Mouse (Mus musculus) hindbrain, embryonic 13.5 days (tissue): ENCODE measurements at regions not wholly inside any gene's neighbourhood (a gene's known extent, or its start where the extent isn't known, plus 50 kb on each side); places are given as distances from the start of the nearest gene placed in this dataset.

Experiments used
- ATAC-seq: fragments of 200-750 bp; cut with Nextera tagmentation; 2 replicates; pipeline ENCODE4 v1.8.0; 2017; ENCODE audit warnings: moderate TSS enrichment; ENCODE audit not compliant: low FRiP score
- H3K27ac ChIP-seq: fragments of 300-500 bp; sonication (generic); 2 replicates; pipeline ENCODE4 v1.5.1; 2015; ENCODE audit warnings: inconsistent platforms, mild to moderate bottlenecking, moderate library complexity
- H3K27me3 ChIP-seq: fragments of 300-500 bp; sonication (generic); 2 replicates; pipeline ENCODE4 v1.6.1; 2015; ENCODE audit warnings: mild to moderate bottlenecking, inconsistent platforms
- H3K36me3 ChIP-seq: fragments of 300-500 bp; sonication (generic); 2 replicates; pipeline ENCODE4 v1.6.1; 2015; ENCODE audit warnings: mild to moderate bottlenecking, inconsistent platforms
- H3K4me1 ChIP-seq: fragments of 300-500 bp; sonication (generic); replicated peaks from 2 replicates; pipeline ENCODE4 v1.6.1; 2015; ENCODE audit warnings: inconsistent platforms
- H3K4me2 ChIP-seq: fragments of 300-500 bp; sonication (generic); 2 replicates; pipeline ENCODE4 v1.6.1; 2015; ENCODE audit warnings: inconsistent platforms, mild to moderate bottlenecking, moderate library complexity
- H3K4me3 ChIP-seq: fragments of 300-500 bp; sonication (generic); 2 replicates; pipeline ENCODE4 v1.5.1; 2015; ENCODE audit warnings: mild to moderate bottlenecking, inconsistent platforms
- H3K9ac ChIP-seq: fragments of 300-500 bp; sonication (generic); 2 replicates; pipeline ENCODE4 v1.6.1; 2015; ENCODE audit warnings: mild to moderate bottlenecking, inconsistent platforms
- H3K9me3 ChIP-seq: fragments of 300-500 bp; sonication (generic); 2 replicates; pipeline ENCODE4 v1.6.1; 2016; ENCODE audit warnings: inconsistent platforms
- WGBS: fragments of 180-500 bp; shearing (Covaris S2); methylation state at CpG from one replicate; pipeline ENCODE4 v1.1.7; 2015; 5-methylcytosine and 5-hydroxymethylcytosine counted together

- peaks cover 6% of the 10 kb centered on the region for H3K4me1 ChIP-seq
- WGBS, result 58% methylated on average over 2 of the region's 2 CpGs
- no peaks in the 10 kb centered on the region for H3K36me3 ChIP-seq
- no peaks in the 10 kb centered on the region for H3K27me3 ChIP-seq
- no peak overlapping the region for H3K27ac ChIP-seq
- no peaks in the 10 kb centered on the region for H3K9me3 ChIP-seq
- no peak overlapping the region for H3K4me2 ChIP-seq
- H3K9ac ChIP-seq, result no peak overlapping the region
- no peak for ATAC-seq
- H3K4me3 ChIP-seq, result no peak overlapping the region
Measured at GRCm38 (mm10) chr7:89035138-89035996, 368.7 kb downstream of the Tmem135 start.

GRCm38 (mm10) chr7:89023230-89024030 lies 380.6 kb downstream of the Tmem135 start:
- no peak overlapping the region for H3K27ac ChIP-seq
- no peak overlapping the region for H3K4me3 ChIP-seq
- H3K36me3 ChIP-seq, result no peaks in the 10 kb centered on the region
- H3K9me3 ChIP-seq, result no peaks in the 10 kb centered on the region
- ATAC-seq, result no peak
- H3K4me2 ChIP-seq, result no peak overlapping the region
- no peak overlapping the region for H3K9ac ChIP-seq
- no peaks in the 10 kb centered on the region for H3K4me1 ChIP-seq
- H3K27me3 ChIP-seq, result no peaks in the 10 kb centered on the region
- 77% methylated on average over 3 of the region's 3 CpGs for WGBS

GRCm38 (mm10) chr7:88998815-88999392 lies 405.1 kb downstream of the Tmem135 start:
- Histone ChIP-seq H3K27ac (no peak overlapping the region), H3K4me3 (no peak overlapping the region), H3K9me3 (no peaks in the 10 kb centered on the region), H3K4me1 (no peaks in the 10 kb centered on the region), H3K27me3 (no peaks in the 10 kb centered on the region), H3K36me3 (no peaks in the 10 kb centered on the region), H3K9ac (no peak overlapping the region), H3K4me2 (no peak overlapping the region)
- ATAC-seq, result peak; percentile 86
- WGBS, result 74% methylated on average over 4 of the region's 4 CpGs

DNA sequence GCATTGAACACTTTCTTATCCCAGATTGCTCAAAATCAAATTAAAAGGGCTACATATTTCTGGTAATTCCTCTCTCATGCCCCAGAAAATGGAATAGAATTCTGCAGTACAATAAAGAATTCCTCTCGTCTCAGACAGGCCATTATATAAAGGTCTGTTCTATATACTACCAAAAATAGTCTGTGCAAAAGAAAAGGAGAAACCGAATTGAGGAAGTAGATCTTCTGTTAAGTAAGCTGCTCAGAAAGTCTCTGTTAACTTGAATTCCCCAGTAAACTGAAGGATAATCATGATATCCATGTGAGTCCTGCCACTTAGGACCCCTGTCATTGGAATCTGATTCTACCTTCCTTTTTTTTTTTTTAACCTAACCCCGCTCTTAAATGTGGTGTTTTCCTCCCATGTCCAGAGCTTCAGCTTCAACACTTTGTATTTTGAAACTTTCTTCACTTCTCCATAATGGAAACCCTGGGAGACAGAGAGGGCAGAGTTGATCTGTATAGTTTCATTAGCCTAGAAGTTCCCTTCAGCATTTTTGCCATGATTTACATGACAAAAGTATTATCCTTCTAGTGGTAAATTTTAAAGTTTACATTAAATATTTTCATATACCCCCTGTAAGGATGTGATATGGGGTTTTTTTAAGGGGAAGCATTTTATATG lies 406.1 kb downstream of the Tmem135 start:
- H3K4me2 ChIP-seq, result no peak overlapping the region
- H3K4me1 ChIP-seq, result no peaks in the 10 kb centered on the region
- WGBS, result 91% methylated on average over 3 of the region's 3 CpGs
- no peak for ATAC-seq
- no peaks in the 10 kb centered on the region for H3K27me3 ChIP-seq
- H3K9ac ChIP-seq, result no peak overlapping the region
- H3K9me3 ChIP-seq, result no peaks in the 10 kb centered on the region
- no peak overlapping the region for H3K4me3 ChIP-seq
- H3K36me3 ChIP-seq, result no peaks in the 10 kb centered on the region
- H3K27ac ChIP-seq, result no peak overlapping the region

DNA sequence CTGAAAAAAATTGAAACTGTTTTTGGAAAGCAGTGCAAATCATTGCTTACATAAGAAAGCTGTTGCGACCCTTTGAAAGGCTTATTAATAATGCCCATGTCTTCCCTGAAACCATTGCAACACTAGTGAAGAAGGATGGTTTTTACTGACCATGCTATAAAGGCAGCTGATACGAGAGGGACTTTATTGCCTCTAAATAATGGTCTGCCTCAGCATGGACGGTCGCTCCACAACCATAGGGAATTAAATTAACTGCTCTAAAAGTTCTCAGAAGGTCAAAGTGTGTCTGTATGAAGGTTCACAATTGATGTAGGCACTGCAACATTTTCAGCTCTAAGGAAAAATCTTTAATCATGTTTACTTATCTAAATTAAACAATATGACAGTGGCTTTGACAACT lies 429.6 kb downstream of the Tmem135 start:
- 68% methylated on average over 4 of the region's 4 CpGs for WGBS
- H3K4me2 ChIP-seq, result no peak overlapping the region
- H3K27me3 ChIP-seq, result no peaks in the 10 kb centered on the region
- H3K36me3 ChIP-seq, result no peaks in the 10 kb centered on the region
- 0 out of 2 replicates have a peak, but pooled peaks cover 3% of the 10 kb centered on the region for H3K4me1 ChIP-seq
- H3K27ac ChIP-seq, result no peak overlapping the region
- H3K9me3 ChIP-seq, result no peaks in the 10 kb centered on the region
- no peak for ATAC-seq
- no peak overlapping the region for H3K9ac ChIP-seq
- H3K4me3 ChIP-seq, result no peak overlapping the region

DNA sequence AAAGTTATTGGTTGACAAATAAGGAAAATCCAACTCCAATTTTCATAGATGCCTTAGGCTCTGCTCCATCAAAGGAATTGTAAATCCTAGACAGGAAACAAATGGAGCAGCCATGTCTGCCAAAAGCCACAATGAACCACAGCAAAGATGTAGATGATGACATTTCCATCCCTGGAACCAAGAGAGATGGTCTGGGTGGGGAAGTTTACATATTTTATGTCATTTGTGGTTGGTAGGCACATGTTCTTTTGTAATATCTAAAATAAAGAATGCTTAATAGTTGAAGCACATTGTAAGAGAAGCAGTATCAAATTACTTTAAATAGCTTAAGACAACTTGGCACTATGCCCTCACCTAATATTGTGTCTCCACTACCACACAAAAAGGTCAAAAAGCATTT lies 443.2 kb downstream of the Tmem135 start:
- no peak for ATAC-seq
- no peaks in the 10 kb centered on the region for H3K4me1 ChIP-seq
- no peaks in the 10 kb centered on the region for H3K9me3 ChIP-seq
- H3K4me2 ChIP-seq, result no peak overlapping the region
- no peak overlapping the region for H3K9ac ChIP-seq
- no peaks in the 10 kb centered on the region for H3K27me3 ChIP-seq
- H3K36me3 ChIP-seq, result no peaks in the 10 kb centered on the region
- no peak overlapping the region for H3K4me3 ChIP-seq
- no peak overlapping the region for H3K27ac ChIP-seq

DNA sequence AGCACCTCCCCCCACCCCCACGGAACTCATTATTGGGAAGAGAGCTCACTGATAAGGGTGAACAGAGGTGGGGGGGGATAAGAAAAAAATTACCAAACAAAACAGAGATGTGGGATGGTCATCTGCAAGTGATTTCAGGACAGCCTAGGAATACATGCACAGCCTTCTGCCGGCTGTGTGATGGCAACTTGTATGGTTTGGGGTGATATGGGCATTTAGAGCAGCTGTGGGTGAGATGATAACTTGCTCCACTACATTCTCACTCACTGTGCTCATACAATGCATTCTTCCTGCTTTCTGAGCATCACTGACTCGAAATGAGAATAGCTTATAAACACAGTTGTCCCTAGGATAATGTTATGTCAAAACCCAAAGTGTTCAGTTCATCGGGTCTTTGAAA lies 443.8 kb downstream of the Tmem135 start:
- no peaks in the 10 kb centered on the region for H3K36me3 ChIP-seq
- H3K4me3 ChIP-seq, result no peak overlapping the region
- no peaks in the 10 kb centered on the region for H3K9me3 ChIP-seq
- whole genome bisulfite sequencing, result 79% methylated on average over 4 of the region's 4 CpGs
- H3K4me1 ChIP-seq, result no peaks in the 10 kb centered on the region
- ATAC-seq, result no peak
- no peak overlapping the region for H3K27ac ChIP-seq
- H3K27me3 ChIP-seq, result no peaks in the 10 kb centered on the region
- no peak overlapping the region for H3K9ac ChIP-seq
- no peak overlapping the region for H3K4me2 ChIP-seq

DNA sequence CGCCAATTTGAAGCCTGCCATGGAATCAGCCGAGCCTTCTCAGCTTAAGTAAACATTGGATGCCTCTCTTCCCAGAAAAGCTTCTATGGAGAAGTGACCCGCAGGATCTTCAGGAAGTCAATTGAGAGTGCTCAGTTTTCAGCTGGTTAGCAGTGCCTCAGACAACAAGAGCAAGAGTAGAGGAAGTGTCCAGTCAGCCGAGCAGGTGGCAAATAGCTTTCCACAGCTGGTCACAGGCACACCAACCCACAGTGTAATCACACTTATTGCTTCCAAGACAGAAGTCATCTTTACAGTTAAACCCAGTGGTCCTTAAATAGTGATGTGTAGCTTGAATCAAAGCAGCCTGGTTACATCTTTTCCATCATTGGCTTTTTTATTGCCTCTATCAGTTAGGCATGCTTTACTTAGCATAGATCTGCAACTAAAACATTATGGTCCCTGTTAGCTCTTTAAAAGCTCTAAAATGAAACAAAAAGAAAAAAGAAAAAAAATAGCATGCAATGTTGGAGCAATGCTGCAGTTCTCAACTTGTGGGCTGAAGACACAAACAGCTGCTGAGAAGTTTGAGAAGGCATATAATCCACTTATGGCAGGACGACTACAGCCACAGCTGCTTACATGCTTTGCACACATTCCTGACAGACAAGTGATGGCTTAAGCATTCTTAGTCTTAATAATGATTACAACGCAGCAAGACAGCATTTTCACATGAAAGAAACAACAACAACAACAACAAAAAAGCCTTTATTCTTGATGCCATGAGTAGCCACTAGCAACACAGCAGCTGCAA lies 444.5 kb downstream of the Tmem135 start:
- H3K27me3 ChIP-seq, result no peaks in the 10 kb centered on the region
- H3K9me3 ChIP-seq, result no peaks in the 10 kb centered on the region
- no peak for ATAC-seq
- H3K4me3 ChIP-seq, result no peak overlapping the region
- 69% methylated on average over 6 of the region's 6 CpGs for WGBS
- no peak overlapping the region for H3K27ac ChIP-seq
- no peaks in the 10 kb centered on the region for H3K36me3 ChIP-seq
- no peak overlapping the region for H3K9ac ChIP-seq
- H3K4me1 ChIP-seq, result no peaks in the 10 kb centered on the region
- H3K4me2 ChIP-seq, result no peak overlapping the region

DNA sequence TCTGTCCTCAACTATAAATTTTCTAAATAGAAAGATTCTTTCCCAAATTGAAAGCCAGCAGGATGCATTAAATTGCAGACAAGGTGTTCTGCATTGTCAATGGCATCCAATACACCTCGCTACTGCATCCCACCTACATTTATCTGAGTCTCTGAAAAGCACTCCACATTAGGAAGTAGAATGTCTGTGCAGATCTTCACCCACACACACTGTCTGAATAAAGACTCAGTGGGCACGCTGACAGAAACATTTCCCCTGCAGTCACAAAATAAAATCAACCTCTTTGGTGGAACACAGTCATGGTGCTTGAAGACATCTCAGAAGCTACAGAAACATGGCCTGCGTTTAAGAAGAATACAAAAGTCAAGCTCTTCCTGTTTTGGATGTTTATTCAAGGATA lies 449.0 kb downstream of the Tmem135 start:
- no peaks in the 10 kb centered on the region for H3K36me3 ChIP-seq
- no peaks in the 10 kb centered on the region for H3K27me3 ChIP-seq
- no peak overlapping the region for H3K4me3 ChIP-seq
- H3K27ac ChIP-seq, result no peak overlapping the region
- ATAC-seq, result no peak
- H3K9ac ChIP-seq, result no peak overlapping the region
- H3K9me3 ChIP-seq, result no peaks in the 10 kb centered on the region
- H3K4me1 ChIP-seq, result no peaks in the 10 kb centered on the region
- 83% methylated on average over 3 of the region's 3 CpGs for WGBS
- no peak overlapping the region for H3K4me2 ChIP-seq

DNA sequence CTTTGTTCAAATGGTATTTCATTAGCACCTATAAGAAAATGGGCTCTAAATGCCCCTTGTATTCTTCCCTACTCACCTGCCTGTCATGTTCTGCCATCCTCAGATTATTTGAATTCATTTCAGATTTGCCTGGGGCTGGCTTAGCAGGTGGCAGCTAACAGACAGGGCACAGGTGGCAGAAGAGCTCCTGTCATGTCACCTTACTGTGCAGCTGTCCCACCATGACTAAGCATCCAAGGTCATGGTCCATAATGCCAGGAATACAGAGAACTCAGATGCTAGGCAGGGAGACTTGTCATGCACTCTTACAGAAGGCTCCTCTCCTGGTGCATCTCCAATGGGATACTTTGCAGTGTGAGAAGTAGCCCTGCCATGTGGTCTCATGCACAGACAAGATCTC lies 458.7 kb downstream of the Tmem135 start:
- H3K27me3 ChIP-seq, result no peaks in the 10 kb centered on the region
- ATAC-seq, result no peak
- no peak overlapping the region for H3K27ac ChIP-seq
- H3K4me1 ChIP-seq, result peaks cover 7% of the 10 kb centered on the region; the same call in 1 of the 2 replicates
- no peak overlapping the region for H3K4me2 ChIP-seq
- H3K9me3 ChIP-seq, result no peaks in the 10 kb centered on the region
- no peak overlapping the region for H3K9ac ChIP-seq
- no peak overlapping the region for H3K4me3 ChIP-seq
- no peaks in the 10 kb centered on the region for H3K36me3 ChIP-seq

DNA sequence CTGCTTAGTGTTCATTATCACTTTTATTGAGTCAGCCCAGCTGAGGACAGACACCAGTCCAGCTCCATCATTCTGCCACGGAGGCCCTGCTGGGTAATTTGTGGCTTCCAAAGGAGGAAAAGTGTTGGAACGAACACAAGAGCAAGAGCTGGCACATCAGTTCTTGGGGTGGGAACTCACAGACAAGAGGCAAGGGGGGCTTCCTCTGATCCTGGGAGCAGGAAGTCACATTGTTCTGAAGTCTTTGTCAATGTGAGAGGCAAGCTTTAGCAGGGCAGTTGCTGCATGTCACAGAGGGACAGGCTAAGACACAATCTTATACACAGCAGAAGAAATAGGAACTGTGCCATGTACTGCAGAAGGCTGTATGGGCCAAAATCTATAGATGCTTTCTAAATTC lies 459.1 kb downstream of the Tmem135 start:
- Histone ChIP-seq H3K4me2 (no peak overlapping the region), H3K27ac (no peak overlapping the region), H3K4me1 (peaks cover 7% of the 10 kb centered on the region; the same call in 1 of the 2 replicates), H3K36me3 (no peaks in the 10 kb centered on the region), H3K9me3 (no peaks in the 10 kb centered on the region), H3K4me3 (no peak overlapping the region), H3K27me3 (no peaks in the 10 kb centered on the region), H3K9ac (no peak overlapping the region)
- no peak; the same call in 1 of the 2 replicates for ATAC-seq
- WGBS, result 58% methylated on average over 2 of the region's 2 CpGs
